Mouse (Mus musculus): Measurements from ENCODE around the gene Mybphl.

- TF ChIP-seq CTCF (IDR thresholded peaks at IDR 0.05; ENCODE audit: borderline replicate concordance, insufficient read depth, low read depth, low read length) (no peak), POLR2A (IDR thresholded peaks at IDR 0.05; ENCODE audit: borderline replicate concordance, insufficient read depth, low read length) (no peak)
These were observed 1.1 kb upstream of the Mybphl start for GRCm38 (mm10) chr3:108363626-108364025.

Measured in cerebellum, adult 2 months (tissue).